Mouse (Mus musculus): Measurements from ENCODE around the gene Rnf180. TPM values are rescaled to one million over a fixed set of nuclear protein-coding genes. Genes with fewer than 3 reads are reported as not detected.

The Rnf180 gene
- total RNA-seq, 2 experiments from 2014 or later: 15.7 to 16.4 TPM

- DNase-seq (ENCODE audit: low spot score in 2 of 2): no peak
Observed at GRCm38 (mm10) chr13:105134397-105134796, 160.2 kb downstream of the Rnf180 start.

- no peak for DNase-seq (ENCODE audit: low spot score in 2 of 2)
Observed at GRCm38 (mm10) chr13:105132776-105133175, 161.8 kb downstream of the Rnf180 start.

DNA sequence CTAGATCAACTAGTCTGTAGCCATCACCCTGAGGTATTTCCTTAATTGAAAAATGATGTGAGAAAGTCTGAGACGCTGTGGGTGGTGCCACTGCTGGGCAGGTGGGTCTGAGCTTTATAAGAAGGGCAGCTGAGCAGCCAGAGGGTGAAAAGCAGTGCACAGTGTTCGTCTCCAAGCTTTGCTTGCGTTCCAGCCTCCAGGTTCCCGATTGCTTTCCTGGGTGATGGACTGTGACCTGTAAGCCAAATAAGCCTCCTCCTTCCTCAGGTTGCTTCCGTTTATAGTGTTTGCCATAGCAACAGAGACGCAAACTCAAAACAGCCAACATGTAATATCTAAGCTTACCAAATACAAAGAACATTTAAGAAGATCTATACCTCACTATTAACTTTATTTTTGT is 162.2 kb downstream of the Rnf180 start:
- DNase-seq (ENCODE audit: low spot score in 2 of 2): no peak

DNA sequence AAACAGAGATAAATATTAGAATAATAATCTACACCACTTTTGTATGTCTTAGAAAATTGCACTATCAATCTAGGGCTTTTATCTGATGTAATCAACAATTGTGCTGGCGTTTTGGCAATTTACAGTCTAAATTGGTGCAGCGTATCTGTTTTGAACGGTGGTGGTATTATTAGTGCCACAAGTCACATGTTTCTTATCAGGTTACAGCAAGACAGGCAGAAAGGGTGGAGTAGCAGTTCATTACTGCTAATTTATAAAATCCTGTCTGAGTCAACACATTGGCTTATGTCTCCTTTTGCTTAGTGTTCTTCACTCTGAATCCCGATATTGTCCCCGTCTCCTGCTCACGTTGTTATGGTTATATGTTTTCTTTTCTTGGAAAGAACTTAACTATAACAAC is 164.5 kb downstream of the Rnf180 start:
- DNase-seq (ENCODE audit: low spot score in 2 of 2): no peak

GRCm38 (mm10) chr13:105122092-105122491 is 172.5 kb downstream of the Rnf180 start:
- no peak for DNase-seq (ENCODE audit: low spot score in 2 of 2)

- no peak for DNase-seq (ENCODE audit: low spot score in 2 of 2)
Observed at GRCm38 (mm10) chr13:105121617-105122016, 173.0 kb downstream of the Rnf180 start.

DNA sequence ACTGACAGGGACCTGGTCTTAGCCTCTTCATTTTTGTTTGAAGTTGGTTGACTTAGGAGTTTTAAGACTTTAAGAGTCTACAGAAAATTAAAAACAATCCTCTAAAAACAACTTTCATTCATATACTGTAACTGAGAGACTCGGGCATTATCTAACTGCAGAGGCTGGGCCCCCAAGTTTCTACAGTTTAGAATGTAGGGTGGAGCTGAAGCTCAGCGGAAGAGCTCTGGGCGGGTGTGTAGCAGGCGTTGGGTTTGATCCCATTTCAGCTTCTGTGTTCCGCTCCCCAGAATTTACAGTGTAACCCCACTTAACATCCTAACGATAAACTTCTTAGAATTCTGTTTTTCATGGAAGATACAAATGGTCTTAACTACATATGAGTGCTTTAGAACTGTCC is 183.0 kb downstream of the Rnf180 start:
- DNase-seq (ENCODE audit: low spot score in 2 of 2): no peak

- no peak for DNase-seq (ENCODE audit: low spot score in 2 of 2)
Observed at GRCm38 (mm10) chr13:105104385-105104784, 190.2 kb downstream of the Rnf180 start.

DNA sequence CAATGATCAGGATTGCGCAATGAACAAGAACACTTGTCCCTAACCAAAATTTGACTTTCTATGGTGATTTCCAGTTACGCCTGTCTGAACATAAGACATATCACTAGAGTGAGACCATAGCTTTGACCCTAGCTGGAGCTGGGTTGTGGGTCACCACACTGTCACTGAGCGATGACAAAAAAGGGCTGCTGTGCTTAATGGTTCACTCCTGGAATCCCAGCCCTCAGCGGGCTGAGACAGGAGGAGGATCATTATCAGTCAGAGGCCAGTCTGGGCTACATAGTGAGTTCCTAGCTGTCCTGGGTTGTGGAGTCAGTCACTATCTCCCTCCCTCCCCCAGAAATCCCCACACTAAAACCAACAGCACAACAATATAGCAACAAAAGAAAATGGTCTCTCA is 193.9 kb downstream of the Rnf180 start:
- DNase-seq (ENCODE audit: low spot score in 2 of 2): no peak

- no peak for DNase-seq (ENCODE audit: low spot score in 2 of 2)
Observed at GRCm38 (mm10) chr13:105096316-105096715, 198.3 kb downstream of the Rnf180 start.

GRCm38 (mm10) chr13:105089276-105089675 is 205.3 kb downstream of the Rnf180 start:
- DNase-seq (ENCODE audit: low spot score in 2 of 2): no peak

DNA sequence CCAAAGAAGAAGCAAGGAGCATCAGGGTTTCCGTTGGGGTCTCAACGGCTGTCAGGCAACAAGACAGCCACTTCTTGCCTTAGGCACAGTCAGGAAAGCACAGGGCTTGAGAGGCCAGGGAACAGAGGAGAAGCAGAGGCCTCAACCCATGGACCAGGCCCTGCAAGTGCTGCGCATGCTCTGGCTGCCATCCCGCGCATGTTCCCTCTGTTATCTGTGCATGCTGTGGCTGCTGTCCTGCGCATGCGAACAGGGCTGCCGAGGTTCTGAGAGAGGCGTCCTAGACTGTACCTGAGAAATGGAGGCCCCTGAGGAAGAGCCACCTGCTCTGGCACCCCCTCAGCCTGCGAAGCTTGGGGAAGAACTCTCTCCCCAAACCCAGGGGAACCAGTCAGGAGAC is 212.8 kb downstream of the Rnf180 start, which contains the start of gene 4933425L06Rik:
4933425L06Rik (plus strand) TSS at position 261 of the 400 bp plus-strand sequence.
- DNase-seq (ENCODE audit: low spot score in 2 of 2): no peak

Other genes with a start within 250 kb of the Rnf180 start
- 1 to 10 TPM; 3.1 to 3.2 TPM for gene Rgs7bp, start 239.9 kb downstream of the Rnf180 start, total RNA-seq (2021)
- not detected for gene 4933425L06Rik, start 212.7 kb downstream of the Rnf180 start, total RNA-seq (2021)
- gene Htr1a, start 148.8 kb upstream of the Rnf180 start, total RNA-seq (2021): under 1 TPM in 1 of 2 experiments, not detected in 1; 0.06 TPM